Mouse (Mus musculus) kidney, adult 11 months (tissue): ENCODE measurements around the gene B4galnt2.
"Not testable (repeated sequence)": the region's sequence is repeated elsewhere in the genome, so short reads cannot be mapped to it uniquely, and the experiment has no call there.

ENCODE experiments used
- DNase-seq: peaks from one replicate; pipeline ENCODE4 v3.0.0; 2022

The B4galnt2 gene

DNA sequence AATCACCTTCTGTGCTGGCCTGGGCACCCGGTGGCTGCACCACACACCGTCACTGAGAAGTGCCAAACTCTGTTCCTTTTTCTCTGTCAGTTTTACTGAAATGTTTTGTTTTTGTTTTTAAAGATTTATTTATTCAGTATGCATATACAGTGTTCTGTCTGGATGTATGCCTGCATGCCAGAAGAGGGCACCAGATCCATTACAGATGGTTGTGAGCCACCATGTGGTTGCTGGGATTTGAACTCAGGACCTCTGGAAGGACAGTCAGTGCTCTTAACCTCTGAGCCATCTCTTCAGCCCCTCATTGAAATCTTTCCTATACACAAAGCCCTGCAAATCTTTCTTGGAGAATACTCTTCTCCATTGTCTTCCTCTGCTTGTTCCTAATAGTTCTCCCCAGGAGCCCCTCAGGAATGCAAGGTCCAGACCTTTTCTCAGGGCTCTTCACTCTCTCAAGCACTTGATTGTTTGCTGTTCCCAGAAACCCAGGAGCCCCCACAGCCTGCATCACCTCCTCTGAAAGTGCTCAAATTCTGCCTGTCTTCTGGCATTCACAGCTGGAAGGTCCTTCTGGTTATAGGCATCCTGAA is 24.1 kb downstream of the B4galnt2 start:
- DNase-seq, result no peak

DNA sequence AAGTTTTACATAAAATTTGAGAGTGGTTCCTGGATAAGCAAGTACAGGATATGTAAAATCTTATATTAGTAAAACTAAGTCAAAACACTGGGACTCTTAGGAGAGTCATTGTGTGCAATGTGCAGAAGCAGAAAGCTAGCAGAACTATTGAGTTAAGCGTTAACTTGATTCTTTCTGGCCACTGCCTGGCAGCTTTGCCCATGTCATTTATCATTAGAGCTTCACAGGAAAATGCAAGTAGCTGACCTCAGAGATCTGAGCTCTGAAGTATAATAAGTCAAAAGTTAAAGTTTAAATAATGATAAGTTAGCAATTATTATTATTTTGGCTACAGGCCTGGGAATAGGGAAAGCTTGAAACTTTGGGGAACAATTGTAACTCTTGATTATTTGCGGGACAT is 34.8 kb downstream of the B4galnt2 start:
- DNase-seq, result not testable (repeated sequence)

DNA sequence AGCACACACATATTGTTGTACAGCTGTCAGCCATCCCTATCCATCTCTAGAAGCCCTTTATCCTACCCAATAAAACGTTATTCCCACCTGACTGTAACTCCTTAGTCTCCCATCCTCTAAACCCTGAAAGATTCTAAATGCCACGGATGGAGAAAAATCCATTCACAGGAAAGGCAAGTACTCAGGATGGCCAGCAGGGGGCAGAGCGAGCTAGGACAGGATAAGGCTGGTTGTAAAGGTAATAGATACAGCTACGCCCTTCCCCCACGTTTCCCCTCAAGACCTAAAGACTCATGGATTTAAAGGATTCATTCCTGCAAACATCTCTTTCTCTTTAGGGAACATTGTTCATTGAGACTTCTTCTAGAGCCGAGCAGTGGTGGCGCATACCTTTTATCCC is 38.4 kb downstream of the B4galnt2 start:
- no peak for DNase-seq

DNA sequence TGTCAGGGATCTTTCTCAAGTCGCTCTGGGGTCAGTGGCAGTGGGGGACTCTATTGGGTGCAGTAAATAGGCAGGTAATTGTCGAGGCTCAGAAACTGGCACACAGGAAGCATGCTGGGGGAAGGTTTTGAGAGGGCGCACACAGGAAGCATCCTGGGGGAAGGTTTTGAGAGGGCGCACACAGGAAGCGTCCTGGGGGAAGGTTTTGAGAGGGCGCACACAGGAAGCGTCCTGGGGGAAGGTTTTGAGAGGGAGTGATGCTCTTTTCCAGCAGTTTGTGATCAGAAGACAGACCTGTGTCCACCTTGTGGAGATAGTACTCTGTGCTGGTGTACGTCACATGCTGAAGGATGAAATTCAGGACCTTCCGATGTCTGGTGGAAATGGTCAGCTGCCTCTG is 38.9 kb downstream of the B4galnt2 start:
- no peak for DNase-seq

DNA sequence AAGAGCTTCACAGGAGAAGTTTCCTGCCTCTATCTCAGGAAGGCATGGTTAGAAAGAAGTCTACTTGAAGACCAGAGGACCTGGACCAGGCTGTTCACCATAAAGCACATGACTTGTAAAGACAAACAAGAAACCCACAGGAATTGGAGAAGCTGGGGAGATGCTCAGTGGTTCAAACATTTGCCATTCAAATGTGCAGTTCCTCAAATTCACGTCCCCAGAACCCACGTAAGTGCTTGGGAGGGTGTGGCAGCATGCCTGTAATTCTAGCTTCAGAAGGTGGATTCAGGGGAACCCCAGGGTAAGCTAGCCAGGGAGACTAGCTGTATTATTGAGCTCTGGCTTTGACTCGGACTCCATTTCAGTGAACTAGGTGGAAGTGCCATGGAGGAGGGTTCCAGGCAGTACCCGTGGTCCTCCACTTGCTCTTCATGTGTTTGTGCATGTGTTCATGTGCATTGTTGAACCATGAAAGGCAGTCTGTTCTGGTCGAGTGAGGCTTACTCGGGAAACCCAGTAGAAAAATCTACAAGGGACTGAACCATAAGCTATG is 44.7 kb downstream of the B4galnt2 start:
- no peak for DNase-seq

DNA sequence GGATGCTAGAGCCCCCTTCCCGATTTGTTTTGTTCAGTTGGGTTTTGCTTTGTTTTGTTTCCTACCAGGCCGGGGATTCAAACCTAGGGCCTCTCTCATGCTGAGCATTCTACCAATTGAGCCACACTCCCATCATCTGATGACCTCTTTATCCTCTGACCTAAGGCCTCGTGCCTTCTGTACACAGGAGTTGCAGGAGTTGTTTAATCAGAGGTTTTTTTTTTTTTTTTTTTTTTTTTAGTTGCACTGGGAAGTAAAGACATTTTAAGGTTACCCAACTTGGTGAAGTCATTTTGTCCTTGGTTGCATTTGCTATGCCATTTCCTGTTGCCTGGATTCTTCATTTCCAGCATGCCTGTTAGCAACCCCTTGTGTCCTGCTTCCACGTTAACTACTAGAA is 45.2 kb downstream of the B4galnt2 start:
- no peak for DNase-seq

DNA sequence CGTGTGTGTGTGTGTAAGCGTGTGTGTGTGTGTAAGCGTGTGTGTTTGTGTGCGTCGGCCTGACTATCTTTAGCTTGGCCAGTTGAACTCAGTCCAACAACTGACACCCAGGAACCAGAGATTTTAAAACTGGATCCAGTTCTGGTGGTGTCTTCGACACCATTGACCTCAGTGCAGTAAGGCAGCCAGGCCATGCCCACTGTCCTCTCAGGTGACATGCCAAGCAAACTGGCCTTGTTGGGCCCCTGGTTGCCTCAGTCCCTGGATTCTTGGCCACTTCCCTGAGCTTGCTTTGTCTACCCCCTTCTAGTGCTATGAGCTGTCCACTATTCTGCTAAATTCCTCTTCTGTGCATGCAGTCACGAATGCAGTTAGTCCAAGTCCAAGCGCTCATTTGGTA is 53.3 kb downstream of the B4galnt2 start:
- no peak for DNase-seq

DNA sequence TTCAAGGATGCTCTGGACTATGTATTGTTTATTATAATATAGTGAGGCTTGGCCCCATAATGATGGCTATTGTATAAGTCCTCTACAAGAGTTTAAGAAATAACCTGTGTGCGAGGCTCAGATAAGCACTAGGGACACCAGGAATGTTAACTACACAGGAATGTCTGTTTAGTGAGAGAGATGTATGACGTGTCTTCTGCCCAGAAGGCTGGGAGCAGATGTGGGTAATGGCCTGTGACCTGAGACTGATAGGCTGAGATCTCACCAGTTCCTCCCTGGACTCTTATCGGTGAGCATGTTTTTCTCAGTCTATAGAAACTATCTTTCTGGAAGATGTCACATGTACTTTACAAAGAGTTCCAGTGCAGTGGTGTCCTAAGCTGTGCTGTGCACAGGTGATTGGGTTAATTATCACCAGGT is 54.6 kb downstream of the B4galnt2 start:
- DNase-seq, result no peak

DNA sequence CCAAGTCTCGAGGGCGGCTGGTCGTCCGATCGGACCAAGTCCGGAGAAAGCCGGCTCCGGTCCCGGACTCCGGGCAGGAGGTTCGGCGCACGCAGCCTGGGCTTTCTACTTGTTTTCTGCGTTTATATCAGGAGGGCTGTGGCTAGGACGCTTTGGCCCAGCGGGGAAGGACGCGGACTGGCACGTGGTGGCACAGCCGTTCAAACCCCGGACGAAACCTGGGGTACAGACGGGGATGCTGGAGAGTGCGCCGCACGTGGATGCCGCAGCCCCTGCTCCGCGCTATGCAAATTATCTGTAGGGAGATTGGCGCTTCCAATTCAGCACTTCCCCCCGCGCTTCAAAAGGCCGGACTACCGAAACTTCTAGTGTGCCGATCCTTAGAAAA is 55.2 kb downstream of the B4galnt2 start:
- no peak for DNase-seq

DNA sequence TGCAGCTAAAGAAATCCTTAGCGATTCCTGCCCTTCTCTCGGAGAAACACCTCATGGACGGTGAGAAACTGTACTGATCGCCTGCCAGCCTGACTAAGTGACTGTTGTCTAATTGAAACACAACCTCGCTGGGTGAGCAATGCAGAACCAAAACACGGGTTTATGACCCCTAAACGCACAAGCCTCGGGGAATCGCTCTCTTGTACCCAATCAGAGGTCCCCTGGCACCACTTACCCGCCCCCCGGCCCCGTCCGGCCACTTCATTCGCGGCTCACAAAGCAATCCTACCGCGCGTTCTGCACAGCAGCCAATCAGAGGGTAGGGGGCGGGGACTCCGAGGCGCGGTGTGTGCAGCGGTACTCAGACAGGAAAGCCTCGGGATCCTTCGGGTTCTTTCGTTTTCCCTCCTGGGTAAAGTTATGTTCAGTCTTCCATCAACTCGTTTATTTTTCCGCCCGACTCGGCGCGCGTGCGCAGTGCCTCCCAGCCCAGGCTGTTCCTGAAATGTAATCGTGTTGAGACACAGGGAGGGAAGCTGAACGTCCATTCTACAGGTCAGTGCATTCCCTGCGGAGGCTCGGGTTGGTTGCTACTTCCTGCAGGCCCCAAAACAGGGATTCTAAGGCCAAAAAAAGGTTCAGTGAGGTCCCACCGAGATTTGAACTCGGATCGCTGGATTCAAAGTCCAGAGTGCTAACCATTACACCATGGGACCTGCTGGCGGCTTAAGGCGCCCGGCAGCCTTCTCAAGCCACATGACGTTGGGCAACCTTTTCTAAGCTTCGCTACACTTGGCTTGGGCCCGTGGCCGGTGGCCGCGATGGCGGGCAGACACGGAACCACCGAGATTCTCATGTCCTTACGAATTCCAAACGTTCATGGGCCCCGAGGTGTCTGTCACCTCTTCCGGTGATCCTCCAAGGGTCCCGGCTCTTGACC is 55.9 kb downstream of the B4galnt2 start:
- DNase-seq, result peak; percentile 98

DNA sequence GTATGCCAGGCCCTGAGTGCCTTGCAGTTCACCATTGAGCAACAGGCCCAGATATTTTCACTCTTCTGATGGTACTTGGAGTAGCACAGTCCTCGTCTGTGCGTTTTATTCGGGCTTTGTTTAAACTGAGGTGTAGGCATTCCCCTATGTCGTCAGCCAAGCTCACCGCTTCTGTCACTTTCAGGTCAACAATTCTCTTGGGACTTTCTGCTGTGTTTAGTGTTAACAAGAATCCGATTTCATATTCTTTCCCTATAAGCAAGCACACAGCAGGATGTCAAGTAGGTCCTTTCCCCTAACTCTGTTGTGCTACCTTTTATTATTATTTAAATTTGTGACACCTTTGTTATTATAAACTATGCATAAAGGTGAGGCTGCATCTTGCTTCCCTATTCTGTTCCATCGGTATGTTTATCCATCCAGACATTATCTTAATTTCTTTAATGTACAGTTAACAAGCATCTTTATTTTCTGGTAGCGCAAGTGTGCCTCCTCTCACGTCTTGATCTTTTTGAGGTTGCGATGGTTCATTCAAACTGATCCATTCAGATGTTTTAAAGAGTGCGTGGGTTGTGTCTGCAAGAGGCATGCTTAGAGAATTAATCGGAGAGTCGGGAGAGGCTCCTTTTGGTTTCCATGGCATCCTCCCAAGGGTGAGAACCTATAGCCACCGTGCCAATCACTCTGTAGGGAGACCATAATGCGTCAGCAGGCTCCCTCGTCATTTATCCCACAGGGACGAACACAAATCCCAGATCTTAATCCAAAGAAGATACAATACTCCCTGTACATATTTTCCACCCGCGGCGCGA is 56.8 kb downstream of the B4galnt2 start:
- no peak for DNase-seq

DNA sequence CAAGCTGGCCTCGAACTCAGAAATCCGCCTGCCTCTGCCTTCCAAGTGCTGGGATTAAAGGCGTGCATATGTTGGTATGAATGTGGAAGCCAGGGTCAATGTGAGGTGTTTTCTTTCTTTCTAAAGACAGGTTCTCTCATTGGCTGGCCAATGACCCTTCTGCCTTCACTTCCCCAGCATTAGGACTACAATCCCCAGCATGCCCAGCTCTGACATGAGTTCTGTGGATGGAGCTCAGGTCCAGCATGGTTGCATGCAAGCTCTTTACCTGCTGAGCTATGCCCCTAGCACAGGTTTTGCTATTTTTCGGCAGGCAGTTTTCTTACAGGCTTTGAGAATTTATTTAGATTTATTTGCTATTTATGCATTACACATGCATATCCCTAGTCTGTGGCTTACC is 57.4 kb downstream of the B4galnt2 start:
- no peak for DNase-seq

DNA sequence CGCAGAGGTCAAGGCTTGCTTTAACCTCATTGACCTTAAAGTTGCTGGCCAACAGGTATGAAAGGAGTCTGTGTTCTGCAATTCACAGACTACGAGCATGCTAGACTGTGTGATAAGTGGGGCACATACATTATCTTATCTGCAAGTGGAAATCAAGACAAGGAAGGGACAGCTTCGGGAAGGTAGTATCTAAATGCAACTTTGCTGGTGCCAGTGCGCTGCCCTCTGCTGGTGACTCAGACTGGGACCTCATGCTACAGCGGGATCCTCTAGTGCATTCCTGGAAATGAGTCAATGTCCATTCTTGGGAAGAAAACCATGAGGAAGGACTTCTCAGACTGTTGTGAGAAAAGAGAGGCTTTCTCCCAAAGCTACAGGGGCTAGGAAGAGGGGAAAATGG is 61.0 kb downstream of the B4galnt2 start:
- peak; percentile 53 for DNase-seq

DNA sequence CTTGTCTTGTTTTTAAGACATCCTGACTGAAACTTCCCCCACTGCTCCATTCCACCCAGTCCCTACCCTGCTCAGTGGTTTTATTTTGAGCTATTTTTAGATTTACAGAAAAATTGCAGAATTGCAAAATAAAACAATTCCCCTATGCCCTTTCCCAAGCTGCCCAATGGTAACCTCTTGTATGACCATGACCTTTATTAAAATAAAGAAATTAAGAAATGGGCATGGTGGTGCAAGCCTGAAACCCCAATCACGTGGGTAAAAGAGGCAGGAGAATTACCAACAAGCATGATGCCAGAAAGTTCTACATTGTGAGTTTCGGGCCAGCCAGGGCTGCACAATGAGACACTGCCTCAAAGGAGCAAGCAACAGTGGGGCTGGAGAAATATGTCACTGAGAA is 63.8 kb downstream of the B4galnt2 start:
- DNase-seq, result no peak

DNA sequence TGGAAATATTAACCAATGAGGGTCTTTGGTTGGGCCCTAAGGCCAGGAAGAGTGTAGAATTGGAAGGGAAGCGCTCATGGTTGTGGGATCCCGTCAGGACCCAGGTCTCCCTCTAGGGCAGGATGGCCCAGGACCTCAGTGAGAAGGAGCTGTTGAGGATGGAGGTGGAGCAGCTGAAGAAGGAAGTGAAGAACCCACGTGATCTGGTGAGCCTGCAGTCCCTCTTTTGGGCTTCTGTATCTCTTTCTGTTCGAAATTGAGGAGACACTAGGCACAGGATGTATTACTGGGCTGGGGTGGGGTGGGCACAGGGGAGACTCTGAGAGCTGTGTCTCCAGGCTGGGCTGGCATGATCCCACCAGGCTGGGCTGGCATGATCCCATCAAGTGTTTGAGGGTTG is 69.8 kb downstream of the B4galnt2 start:
- no peak for DNase-seq

DNA sequence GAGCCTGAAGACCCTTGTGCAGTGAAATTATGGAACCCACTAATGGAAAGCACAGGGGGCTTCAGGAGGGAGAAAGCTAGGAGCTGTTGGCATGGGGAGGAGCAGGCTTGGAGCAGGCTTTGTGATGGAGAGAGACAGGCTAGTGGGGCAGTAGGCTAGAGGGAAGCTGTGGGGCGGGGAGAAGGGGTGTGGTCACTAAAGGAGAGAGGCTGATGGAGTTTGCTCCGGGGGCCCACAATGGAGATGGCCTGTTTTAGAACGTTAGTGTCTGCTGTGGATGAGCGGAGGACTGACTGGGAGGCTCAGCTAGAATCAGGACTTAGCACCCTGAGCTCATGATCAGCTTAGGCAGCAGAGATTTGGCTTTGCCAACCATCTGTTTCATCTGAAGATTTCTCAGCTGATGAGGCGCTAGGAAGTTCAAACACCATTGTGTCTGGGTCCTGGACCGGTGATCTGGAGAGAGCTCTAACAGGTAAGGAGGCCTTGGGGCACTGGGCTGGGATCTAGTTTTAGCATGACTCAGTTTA is 71.2 kb downstream of the B4galnt2 start:
- DNase-seq, result no peak

DNA sequence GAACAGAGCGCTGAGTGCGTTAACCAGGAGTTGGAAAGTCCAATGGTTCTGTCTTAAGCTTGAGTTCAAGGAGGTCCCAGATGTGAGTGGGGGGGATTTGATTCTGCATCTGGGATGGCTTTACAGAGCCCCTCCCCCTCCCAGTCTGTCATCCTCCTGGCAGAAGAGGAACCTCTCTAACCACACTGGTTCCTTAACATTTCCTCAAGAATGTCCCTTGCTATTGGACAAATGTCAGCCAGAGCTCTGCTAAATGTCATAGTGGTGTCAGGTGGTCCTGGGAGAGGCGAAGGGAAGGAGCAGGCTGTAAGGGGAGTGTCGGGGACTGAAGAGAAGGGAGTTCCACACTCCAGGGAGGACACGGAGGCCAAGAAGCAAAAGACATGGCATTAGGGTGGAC is 71.7 kb downstream of the B4galnt2 start:
- DNase-seq, result no peak

DNA sequence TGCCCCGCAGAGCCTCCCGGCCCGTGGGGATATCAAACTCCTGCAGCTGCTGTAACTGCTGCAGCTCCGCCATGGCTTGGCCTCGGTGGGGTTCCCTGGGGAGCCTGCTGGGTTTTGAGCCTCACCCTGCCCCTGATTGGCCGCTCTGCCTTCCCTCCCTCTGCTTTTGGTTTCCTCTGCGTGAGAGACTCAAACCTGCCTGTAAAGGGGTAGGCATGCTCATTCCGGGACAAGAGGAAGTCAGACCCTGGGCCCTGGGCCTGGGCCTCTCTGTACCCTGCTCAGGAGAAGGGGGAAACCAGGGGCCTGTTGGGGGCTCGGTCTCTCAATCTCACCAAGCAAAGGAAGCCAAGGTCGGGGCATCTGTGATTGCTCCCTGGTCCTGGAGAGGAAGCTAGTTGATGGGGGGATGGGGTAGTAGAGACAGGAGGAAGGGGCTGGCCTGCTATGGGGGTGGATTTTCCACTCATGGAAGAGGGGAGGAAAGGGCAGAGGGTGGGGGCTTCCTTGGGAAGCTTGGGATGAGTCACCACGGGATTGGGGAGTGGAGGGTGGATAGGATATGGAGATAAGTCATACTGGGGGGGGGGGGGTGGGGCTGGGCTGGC is 72.5 kb downstream of the B4galnt2 start, which contains the start of gene Abi3:
Abi3 (minus strand) TSS at position 403 of the 608 bp plus-strand sequence.
- DNase-seq, result peak; percentile 57

DNA sequence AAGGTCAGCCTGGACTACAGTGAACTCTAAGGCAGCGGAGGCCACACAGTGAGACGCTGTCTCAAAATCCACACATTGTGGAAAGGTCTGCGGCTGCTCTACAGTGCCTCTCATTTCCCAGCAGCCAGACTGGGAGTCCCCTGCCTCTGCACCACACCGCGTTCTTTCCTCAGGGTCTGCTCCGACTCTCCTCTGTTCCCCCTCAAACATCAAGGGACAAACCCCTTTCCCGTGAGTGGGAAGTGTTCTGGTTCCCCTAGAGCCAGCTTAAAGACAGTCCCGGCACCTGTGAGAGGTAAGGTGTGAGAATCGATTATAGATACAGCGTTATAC is 73.2 kb downstream of the B4galnt2 start:
- DNase-seq, result no peak

DNA sequence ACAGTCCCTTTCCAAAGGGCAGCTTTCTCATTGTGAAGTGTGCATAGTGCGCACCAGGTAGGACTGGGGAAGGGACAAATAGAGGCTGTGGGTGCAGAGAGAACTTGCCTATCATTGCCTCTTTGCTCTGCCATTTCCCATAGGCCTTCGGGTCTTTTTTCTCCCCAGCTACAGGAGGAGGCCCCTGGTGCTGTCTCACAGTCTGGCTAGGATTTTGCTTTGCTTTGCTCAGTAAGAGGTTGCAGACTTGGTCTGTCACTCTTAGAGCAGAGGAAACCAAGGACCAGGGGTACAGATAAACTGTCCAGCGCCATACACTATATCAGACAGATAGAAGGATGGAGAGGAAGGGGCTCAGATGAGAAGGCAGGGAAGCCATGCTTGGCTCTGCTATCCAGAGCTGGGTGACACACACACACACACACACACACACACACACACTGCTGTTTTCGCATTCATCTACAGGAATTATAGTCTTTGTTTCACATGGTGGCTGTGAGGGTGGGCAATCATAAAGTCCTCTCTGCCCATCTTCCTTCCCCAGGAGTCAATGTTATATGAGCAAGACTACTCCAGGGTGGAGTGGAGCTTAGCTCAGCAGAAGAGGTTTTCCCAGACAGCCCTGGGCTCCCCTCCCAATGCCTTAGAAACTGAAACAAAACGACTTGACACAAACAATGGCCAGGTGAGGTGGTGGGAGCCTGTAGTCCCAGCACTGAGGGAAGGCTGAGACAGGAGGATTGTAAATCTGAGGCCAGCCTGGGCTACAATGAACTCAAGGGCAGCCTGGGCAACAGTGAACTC is 73.8 kb downstream of the B4galnt2 start:
- no peak for DNase-seq

DNA sequence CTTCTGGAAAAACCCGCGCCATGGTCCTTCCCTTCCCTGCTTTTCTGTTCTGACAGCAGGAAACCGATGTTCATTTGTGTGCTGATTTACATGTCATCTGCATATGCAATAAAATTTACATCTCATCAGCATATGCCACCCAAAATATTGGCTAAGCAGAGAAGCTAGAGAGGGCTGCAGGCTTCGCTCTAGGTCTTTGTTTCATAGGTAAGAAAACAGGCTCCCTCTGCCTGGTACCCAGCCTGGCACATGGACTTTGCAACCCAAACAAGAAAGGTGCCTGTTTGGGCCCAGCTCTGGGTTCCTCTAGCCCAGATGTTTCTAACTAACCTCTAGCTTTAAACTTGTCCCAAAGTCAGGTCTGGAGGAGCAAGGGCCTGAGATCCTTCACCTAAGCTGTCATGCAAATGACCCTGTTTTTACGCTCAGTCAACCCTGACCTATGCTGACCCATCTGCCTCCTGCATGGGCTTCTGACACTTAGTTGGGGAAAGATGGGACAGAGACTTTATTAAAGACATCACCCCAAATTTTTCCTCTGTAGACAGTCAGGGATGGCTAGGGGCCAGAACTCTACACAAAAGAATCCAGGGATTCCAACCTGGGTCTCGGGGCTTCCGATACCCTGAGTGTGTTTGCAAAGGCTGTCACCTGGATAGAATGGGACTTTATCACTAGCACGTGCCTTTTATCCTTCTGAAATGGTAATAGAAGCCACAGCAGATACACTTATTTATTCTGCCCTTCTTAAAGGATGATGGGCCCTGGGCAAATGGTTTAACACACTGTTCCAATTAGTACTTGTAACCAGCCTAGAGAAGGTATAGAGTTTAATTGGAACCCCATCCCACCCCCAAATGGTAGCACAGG is 75.5 kb downstream of the B4galnt2 start:
- no peak for DNase-seq
